Mouse (Mus musculus) kidney, postnatal 0 days (tissue): ENCODE measurements around the gene Krt17. TPM values are rescaled to one million over a fixed set of nuclear protein-coding genes. Genes with fewer than 3 reads are reported as not detected.

ENCODE experiments used
- ATAC-seq: fragments of 200-750 bp; cut with Nextera tagmentation; replicated peaks from 2 replicates; pipeline ENCODE4 v1.8.0; 2017; ENCODE audit warnings: low read depth, moderate number of reproducible peaks, moderate TSS enrichment, moderate library complexity; ENCODE audit not compliant: low FRiP score
- DNase-seq: peaks from one replicate; pipeline ENCODE4 v3.0.0-alpha.2; 2016; ENCODE audit warnings: low spot score
- H3K27ac ChIP-seq: fragments of 300-500 bp; sonication (generic); 2 replicates; pipeline ENCODE4 v1.5.1; 2014; ENCODE audit warnings: mild to moderate bottlenecking
- H3K27me3 ChIP-seq: fragments of 300-500 bp; sonication (generic); 2 replicates; pipeline ENCODE4 v1.6.1; 2014; ENCODE audit warnings: low read length, mixed read lengths; ENCODE audit not compliant: insufficient read depth
- H3K36me3 ChIP-seq: fragments of 300-500 bp; sonication (generic); 2 replicates; pipeline ENCODE4 v1.6.1; 2014; ENCODE audit warnings: low read length, mixed read lengths; ENCODE audit not compliant: insufficient read depth
- H3K4me1 ChIP-seq: fragments of 300-500 bp; sonication (generic); replicated peaks from 2 replicates; pipeline ENCODE4 v1.6.1; 2014; ENCODE audit warnings: antibody characterized with exemption, low read length, mixed read lengths; ENCODE audit not compliant: insufficient read depth
- H3K4me2 ChIP-seq: fragments of 300-500 bp; sonication (generic); 2 replicates; pipeline ENCODE4 v1.6.1; 2014; ENCODE audit warnings: mild to moderate bottlenecking, low read length, moderate library complexity, mixed read lengths
- H3K4me3 ChIP-seq: fragments of 300-500 bp; sonication (generic); replicated peaks from 2 replicates; pipeline ENCODE4 v1.5.1; 2014; ENCODE audit warnings: low read depth, low read length
- H3K9ac ChIP-seq: fragments of 300-500 bp; sonication (generic); 2 replicates; pipeline ENCODE4 v1.6.1; 2014; ENCODE audit warnings: low read depth, low read length
- H3K9me3 ChIP-seq: fragments of 300-500 bp; sonication (generic); replicated peaks from 2 replicates; pipeline ENCODE4 v1.6.1; 2016; ENCODE audit warnings: low read length, inconsistent platforms, mixed read lengths
- CTCF ChIP-seq: IDR thresholded peaks from 2 replicates; pipeline ENCODE4 v1.5.1; 2016; ENCODE audit warnings: antibody characterized with exemption, low read depth, mild to moderate bottlenecking, moderate library complexity
- WGBS: fragments of 180-500 bp; shearing (Covaris S2); extraction: QIAGEN DNeasy Blood & Tissue Kit; methylation state at CpG from one replicate; pipeline ENCODE4 v1.1.7; 2014; 5-methylcytosine and 5-hydroxymethylcytosine counted together
- polyA plus RNA-seq: library from polyadenylated mRNA; unstranded; fragments of >200 nt; fragmentation: Nextera tagmentation; extraction: Ambion mirVana; gene quantifications from 2 replicates; pipeline ENCODE4 v1.2.1, GENCODE M21; 2015

The Krt17 gene
- polyA plus RNA-seq, 1 experiment from 2014 or later: 0.12 TPM

- Histone ChIP-seq H3K4me3 (no peak overlapping the region), H3K4me2 (no peak overlapping the region), H3K27ac (no peak overlapping the region), H3K36me3 (no peaks in the 10 kb centered on the region), H3K27me3 (no peaks in the 10 kb centered on the region), H3K9me3 (no peaks in the 10 kb centered on the region), H3K4me1 (no peaks in the 10 kb centered on the region), H3K9ac (no peak overlapping the region)
- ATAC-seq (no peak), DNase-seq (no peak)
- WGBS: 90% methylated on average over 1 of the region's 1 CpGs
- no peak for TF ChIP-seq CTCF
Measured at GRCm38 (mm10) chr11:100271878-100272277, 11.0 kb upstream of the Krt17 start.

- no peak for ATAC-seq
- no peak for DNase-seq
- H3K36me3 ChIP-seq: no peaks in the 10 kb centered on the region
- H3K4me3 ChIP-seq: no peak within 1 kb of the TSS
- H3K9me3 ChIP-seq: no peaks in the 10 kb centered on the region
- no peaks in the 10 kb centered on the region for H3K27me3 ChIP-seq
- no peak within 1 kb of the TSS for H3K27ac ChIP-seq
- no peaks in the 10 kb centered on the region for H3K4me1 ChIP-seq
- no peak within 1 kb of the TSS for H3K4me2 ChIP-seq
- no peak within 1 kb of the TSS for H3K9ac ChIP-seq
- 86% methylated on average over 7 of the region's 7 CpGs for WGBS
- no peak for TF ChIP-seq CTCF
Measured at GRCm38 (mm10) chr11:100269821-100270332, 9.0 kb upstream of the Krt17 start, which contains the start of gene Krt42. Gene Krt42, minus strand, starts transcription at chr11:100269871.

GRCm38 (mm10) chr11:100262058-100262980 is 1.5 kb upstream of the Krt17 start:
- H3K4me3 ChIP-seq: no peak overlapping the region
- no peaks in the 10 kb centered on the region for H3K27me3 ChIP-seq
- H3K9ac ChIP-seq: no peak overlapping the region
- H3K4me1 ChIP-seq: no peaks in the 10 kb centered on the region
- H3K36me3 ChIP-seq: no peaks in the 10 kb centered on the region
- no peak for TF ChIP-seq CTCF
- ATAC-seq (no peak), DNase-seq (no peak)
- no peak overlapping the region for H3K27ac ChIP-seq
- no peak overlapping the region for H3K4me2 ChIP-seq
- H3K9me3 ChIP-seq: no peaks in the 10 kb centered on the region
- 31% methylated on average over 12 of the region's 13 CpGs for WGBS

- no peak for TF ChIP-seq CTCF
Measured at GRCm38 (mm10) chr11:100261235-100261605, 391 bp upstream of the Krt17 start.

GRCm38 (mm10) chr11:100259079-100259478 is 1.8 kb downstream of the Krt17 start:
- Histone ChIP-seq H3K27ac (no peak overlapping the region), H3K4me2 (no peak overlapping the region), H3K9ac (no peak overlapping the region), H3K4me1 (no peaks in the 10 kb centered on the region), H3K4me3 (no peak overlapping the region), H3K36me3 (no peaks in the 10 kb centered on the region), H3K9me3 (no peaks in the 10 kb centered on the region), H3K27me3 (no peaks in the 10 kb centered on the region)
- no peak for TF ChIP-seq CTCF
- no peak for DNase-seq
- WGBS: 90% methylated on average over 9 of the region's 9 CpGs
- ATAC-seq: no peak

More at GRCm38 (mm10) chr11:100261235-100261605, 391 bp upstream of the Krt17 start:
- H3K9ac ChIP-seq: no peak overlapping the region
- H3K9me3 ChIP-seq: no peaks in the 10 kb centered on the region
- H3K27ac ChIP-seq: no peak overlapping the region
- no peak overlapping the region for H3K4me2 ChIP-seq
- H3K36me3 ChIP-seq: no peaks in the 10 kb centered on the region
- H3K4me1 ChIP-seq: no peaks in the 10 kb centered on the region
- DNase-seq (no peak), ATAC-seq (no peak)
- no peaks in the 10 kb centered on the region for H3K27me3 ChIP-seq
- 84% methylated on average over 9 of the region's 9 CpGs for WGBS
- no peak overlapping the region for H3K4me3 ChIP-seq

- WGBS: 61% methylated on average over 1 of the region's 1 CpGs
- H3K4me2 ChIP-seq: no peak overlapping the region
- H3K36me3 ChIP-seq: no peaks in the 10 kb centered on the region
- no peaks in the 10 kb centered on the region for H3K27me3 ChIP-seq
- no peaks in the 10 kb centered on the region for H3K9me3 ChIP-seq
- no peak for TF ChIP-seq CTCF
- no peaks in the 10 kb centered on the region for H3K4me1 ChIP-seq
- DNase-seq (no peak), ATAC-seq (no peak)
- H3K9ac ChIP-seq: no peak overlapping the region
- H3K4me3 ChIP-seq: no peak overlapping the region
- no peak overlapping the region for H3K27ac ChIP-seq
Measured at GRCm38 (mm10) chr11:100257967-100258366, 2.9 kb downstream of the Krt17 start.
